Mouse (Mus musculus): Measurements from ENCODE around the gene Gjb1.

Gene Gjb1

DNA sequence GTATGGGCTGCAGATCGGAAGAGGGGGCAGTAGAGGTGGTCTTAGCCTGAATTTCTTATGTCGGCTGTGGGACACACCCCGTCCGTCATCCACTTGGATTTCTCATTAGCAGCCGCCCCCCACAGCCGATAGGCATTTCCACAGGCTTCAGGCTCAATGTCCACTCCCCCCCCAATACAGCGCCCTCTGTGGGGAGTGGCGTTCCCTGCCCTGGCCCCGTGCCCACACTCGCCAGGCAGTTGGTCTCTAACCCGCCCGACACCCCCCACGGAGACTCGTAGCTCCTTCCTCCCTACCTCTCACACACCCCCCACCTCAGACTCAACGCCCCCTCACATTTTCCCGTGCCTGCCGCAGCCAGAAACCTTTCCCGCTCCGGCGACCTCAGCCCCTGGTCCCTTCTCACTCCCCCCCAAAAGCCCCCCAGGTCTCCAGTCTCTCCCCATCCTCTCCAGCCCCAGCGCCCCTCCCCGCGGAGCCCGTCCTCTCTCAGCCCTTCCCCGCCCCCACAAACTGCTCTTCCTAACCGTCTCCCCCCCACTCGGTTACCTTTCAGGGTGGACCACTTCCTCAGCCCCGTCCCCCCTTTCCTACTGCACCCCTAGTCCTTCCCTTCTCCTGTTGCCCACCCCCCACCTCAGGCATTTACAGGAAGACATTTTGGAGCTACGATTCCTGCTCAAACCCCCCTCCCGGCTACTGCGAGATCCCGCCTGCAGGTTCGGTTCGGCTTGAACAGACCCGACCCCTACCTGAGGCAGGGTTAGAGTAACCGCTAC lies 43.0 kb downstream of the Gjb1 start:
- DNase-seq (ENCODE audit: low spot score) = no peak

- DNase-seq (ENCODE audit: low spot score) = peak; percentile 83
Observed at GRCm38 (mm10) chrX:101419725-101420699, 43.8 kb downstream of the Gjb1 start.

DNA sequence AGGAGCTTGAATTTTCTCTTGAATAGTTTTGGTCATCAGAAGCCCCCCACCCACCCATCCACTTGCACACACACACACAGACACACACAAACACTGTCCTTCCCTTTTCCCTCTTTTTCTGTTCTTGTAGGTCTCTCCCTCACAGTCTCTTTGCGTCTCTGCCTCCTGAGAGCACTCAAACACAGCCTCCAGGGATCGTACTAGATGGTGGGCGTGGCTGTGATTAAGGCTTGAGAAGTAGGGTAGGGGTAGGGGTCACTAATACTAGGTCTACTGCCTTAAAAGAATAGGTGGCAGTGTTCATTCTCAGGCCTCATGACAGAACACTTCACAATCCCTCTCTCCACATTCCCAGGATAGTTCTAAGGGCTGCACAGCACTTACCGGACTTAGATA lies 44.5 kb downstream of the Gjb1 start, which contains the start of gene Zmym3:
TSS of gene Zmym3 (minus strand) at position 150 of the 396 bp plus-strand sequence.
- no peak for DNase-seq (ENCODE audit: low spot score)

- no peak for DNase-seq (ENCODE audit: low spot score)
Observed at GRCm38 (mm10) chrX:101423462-101423861, 47.3 kb downstream of the Gjb1 start.

DNA sequence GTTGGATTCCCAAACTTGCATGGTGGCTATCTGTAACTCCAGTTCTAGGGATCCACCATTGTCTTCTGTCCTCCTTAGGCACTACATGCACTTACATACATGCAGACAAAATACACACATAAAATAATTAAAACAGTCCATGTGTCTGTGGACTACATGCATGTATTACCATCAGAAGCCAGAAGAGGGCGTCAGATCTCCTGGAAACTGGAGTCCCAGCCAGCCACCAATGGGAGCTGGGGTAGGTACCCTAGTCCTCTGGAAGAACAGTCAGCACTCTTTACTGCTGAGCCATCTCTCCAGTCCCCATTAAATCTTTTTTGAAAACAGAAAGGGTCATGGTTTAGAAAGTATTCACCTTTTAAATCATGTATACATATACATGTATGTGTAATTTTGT lies 51.6 kb downstream of the Gjb1 start:
- DNase-seq (ENCODE audit: low spot score) = no peak

- no peak for DNase-seq (ENCODE audit: low spot score)
Observed at GRCm38 (mm10) chrX:101428785-101429141, 52.6 kb downstream of the Gjb1 start.

DNA sequence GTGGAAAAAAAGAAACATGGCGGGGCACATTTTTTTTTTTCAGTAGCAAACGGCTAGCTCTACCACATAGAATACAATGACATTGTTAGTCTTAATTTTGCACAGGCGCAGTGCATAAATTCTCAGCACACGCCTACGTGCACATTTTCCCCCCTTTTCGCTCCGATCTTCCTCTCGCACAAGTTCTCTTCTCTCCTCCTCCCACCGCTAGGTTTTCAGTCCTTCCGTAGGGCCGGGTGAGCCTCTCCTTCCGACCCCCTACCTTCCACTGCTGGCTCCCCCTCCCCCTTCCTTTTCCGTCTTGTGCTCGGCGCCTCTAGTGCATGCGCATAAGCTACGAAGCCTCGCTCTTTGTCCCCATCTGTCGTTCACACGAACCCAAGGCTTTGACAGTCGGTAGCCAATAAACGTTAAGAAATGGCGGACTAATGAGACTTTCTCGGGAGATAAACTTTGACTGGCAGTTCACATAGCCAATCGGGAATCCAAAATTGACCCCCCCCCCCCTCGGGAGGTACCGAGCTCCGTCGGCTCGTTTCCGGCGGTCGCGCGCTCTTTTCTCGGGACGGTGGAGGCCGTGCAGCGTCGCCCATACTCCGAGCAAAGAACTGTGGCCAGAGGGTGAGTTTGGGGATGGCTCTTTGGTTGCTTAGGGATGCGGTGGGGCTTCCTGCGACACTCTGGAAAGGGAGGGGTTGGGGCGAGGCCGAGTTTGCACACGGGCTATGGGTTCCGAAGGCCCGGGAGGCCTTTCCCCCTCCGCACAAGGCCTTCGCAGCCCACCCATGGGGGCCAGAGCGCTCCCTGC lies 53.2 kb downstream of the Gjb1 start, which contains the start of gene Nono:
TSS of gene Nono (plus strand) at position 177 of the 808 bp plus-strand sequence.
- DNase-seq (ENCODE audit: low spot score) = peak; percentile 94

DNA sequence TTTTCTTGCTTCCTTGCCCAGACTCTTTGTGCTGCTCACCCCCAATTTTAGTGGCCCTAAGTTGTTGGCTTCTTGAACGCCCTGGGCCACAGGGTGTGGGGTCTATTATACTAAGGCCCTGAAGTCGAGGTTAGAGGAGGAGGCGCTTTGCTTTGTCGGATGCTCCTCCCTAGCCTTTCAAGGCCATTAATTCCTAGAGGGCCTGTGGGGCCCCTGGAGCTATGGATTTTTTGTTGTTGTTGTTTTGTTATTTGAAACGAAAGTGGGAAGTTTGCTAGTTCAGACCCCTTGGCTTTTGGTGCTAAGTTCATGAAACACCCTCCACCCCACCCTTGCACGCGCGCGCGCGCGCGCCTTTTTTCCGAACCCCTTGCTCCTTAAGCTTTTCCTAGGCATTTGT lies 53.8 kb downstream of the Gjb1 start:
- DNase-seq (ENCODE audit: low spot score) = no peak

Measured in yolk sac, embryonic 10.5 days (tissue).